Mouse (Mus musculus): ENCODE results near the gene Rsc1a1. TPM values are rescaled to one million over a fixed set of nuclear protein-coding genes. Genes with fewer than 3 reads are reported as not detected.

Gene Rsc1a1
- polyA plus RNA-seq, 1 experiment: 9.2 TPM

- Histone ChIP-seq H3K4me3 (ENCODE audit: extremely low read depth, insufficient read depth, insufficient read length) (no peak overlapping the region), H3K27ac (ENCODE audit: insufficient read depth, low read length) (no peak overlapping the region), H3K27me3 (ENCODE audit: control insufficient read depth, insufficient read depth, low read length) (no peaks in the 10 kb centered on the region), H3K36me3 (ENCODE audit: control insufficient read depth, insufficient read depth, low read length) (no peaks in the 10 kb centered on the region), H3K4me1 (ENCODE audit: control insufficient read depth, insufficient read depth, insufficient read length) (0 out of 2 replicates have a peak, but pooled peaks cover 5% of the 10 kb centered on the region)
- no peak for TF ChIP-seq CTCF (IDR thresholded peaks at IDR 0.05; ENCODE audit: extremely low read depth, insufficient read depth, insufficient read length, insufficient replicate concordance)
- no peak for TF ChIP-seq POLR2A (IDR thresholded peaks at IDR 0.05; ENCODE audit: low read depth, low read length)
- WGBS: 88% methylated on average over 5 of the region's 5 CpGs
- no peak for DNase-seq (ENCODE audit: low read depth in 1 of 2, low spot score in 2 of 2)
These were observed 39.9 kb upstream of the Rsc1a1 start for GRCm38 (mm10) chr4:141725277-141725676.

GRCm38 (mm10) chr4:141724594-141724993 is 39.2 kb upstream of the Rsc1a1 start:
- H3K36me3 ChIP-seq (ENCODE audit: control insufficient read depth, insufficient read depth, low read length): no peaks in the 10 kb centered on the region
- WGBS: 32% methylated on average over 11 of the region's 11 CpGs
- H3K27ac ChIP-seq (ENCODE audit: insufficient read depth, low read length): no peak overlapping the region; the same call in 1 of the 2 replicates
- 0 out of 2 replicates have a peak, but pooled peaks cover 5% of the 10 kb centered on the region for H3K4me1 ChIP-seq (ENCODE audit: control insufficient read depth, insufficient read depth, insufficient read length)
- no peaks in the 10 kb centered on the region for H3K27me3 ChIP-seq (ENCODE audit: control insufficient read depth, insufficient read depth, low read length)
- H3K4me3 ChIP-seq (ENCODE audit: extremely low read depth, insufficient read depth, insufficient read length): no peak overlapping the region
- TF ChIP-seq POLR2A (IDR thresholded peaks at IDR 0.05; ENCODE audit: low read depth, low read length) (no peak), CTCF (IDR thresholded peaks at IDR 0.05; ENCODE audit: extremely low read depth, insufficient read depth, insufficient read length, insufficient replicate concordance) (no peak)
- DNase-seq (ENCODE audit: low read depth in 1 of 2, low spot score in 2 of 2): no peak

GRCm38 (mm10) chr4:141723673-141724068 is 38.3 kb upstream of the Rsc1a1 start:
- Histone ChIP-seq H3K27me3 (ENCODE audit: control insufficient read depth, insufficient read depth, low read length) (no peaks in the 10 kb centered on the region), H3K36me3 (ENCODE audit: control insufficient read depth, insufficient read depth, low read length) (no peaks in the 10 kb centered on the region), H3K27ac (ENCODE audit: insufficient read depth, low read length) (peak overlapping the region; percentile 36), H3K4me1 (ENCODE audit: control insufficient read depth, insufficient read depth, insufficient read length) (0 out of 2 replicates have a peak, but pooled peaks cover 8% of the 10 kb centered on the region), H3K4me3 (ENCODE audit: extremely low read depth, insufficient read depth, insufficient read length) (peak overlapping the region; percentile 63)
- TF ChIP-seq CTCF (IDR thresholded peaks at IDR 0.05; ENCODE audit: extremely low read depth, insufficient read depth, insufficient read length, insufficient replicate concordance) (no peak), POLR2A (IDR thresholded peaks at IDR 0.05; ENCODE audit: low read depth, low read length) (no peak)
- 7% methylated on average over 13 of the region's 13 CpGs for WGBS
- DNase-seq (ENCODE audit: low read depth in 1 of 2, low spot score in 2 of 2): no peak

- peak within 1 kb of the TSS; percentile 89 for H3K27ac ChIP-seq (ENCODE audit: insufficient read depth, low read length)
- H3K27me3 ChIP-seq (ENCODE audit: control insufficient read depth, insufficient read depth, low read length): no peaks in the 10 kb centered on the region
- 0 out of 2 replicates have a peak, but pooled peaks cover 10% of the 10 kb centered on the region for H3K4me1 ChIP-seq (ENCODE audit: control insufficient read depth, insufficient read depth, insufficient read length)
- WGBS: under 1% methylated on average over 96 of the region's 105 CpGs
- DNase-seq (ENCODE audit: low read depth in 1 of 2, low spot score in 2 of 2): peak; percentile 76 to 90
- no peaks in the 10 kb centered on the region for H3K36me3 ChIP-seq (ENCODE audit: control insufficient read depth, insufficient read depth, low read length)
- peak within 1 kb of the TSS; percentile 87 for H3K4me3 ChIP-seq (ENCODE audit: extremely low read depth, insufficient read depth, insufficient read length)
- TF ChIP-seq POLR2A (IDR thresholded peaks at IDR 0.05; ENCODE audit: low read depth, low read length) (peak; percentile 91), CTCF (IDR thresholded peaks at IDR 0.05; ENCODE audit: extremely low read depth, insufficient read depth, insufficient read length, insufficient replicate concordance) (no peak)
These were observed 37.6 kb upstream of the Rsc1a1 start, which contains the start of gene Ddi2 for GRCm38 (mm10) chr4:141722731-141723672. Gene Ddi2, minus strand, starts transcription at chr4:141723419.

- Histone ChIP-seq H3K4me3 (ENCODE audit: extremely low read depth, insufficient read depth, insufficient read length) (peak overlapping the region; percentile 87; the same call in 1 of the 2 replicates), H3K36me3 (ENCODE audit: control insufficient read depth, insufficient read depth, low read length) (no peaks in the 10 kb centered on the region), H3K4me1 (ENCODE audit: control insufficient read depth, insufficient read depth, insufficient read length) (0 out of 2 replicates have a peak, but pooled peaks cover 13% of the 10 kb centered on the region), H3K27me3 (ENCODE audit: control insufficient read depth, insufficient read depth, low read length) (no peaks in the 10 kb centered on the region), H3K27ac (ENCODE audit: insufficient read depth, low read length) (no peak overlapping the region)
- 38% methylated on average over 6 of the region's 6 CpGs for WGBS
- DNase-seq (ENCODE audit: low read depth in 1 of 2, low spot score in 2 of 2): no peak
- TF ChIP-seq CTCF (IDR thresholded peaks at IDR 0.05; ENCODE audit: extremely low read depth, insufficient read depth, insufficient read length, insufficient replicate concordance): no peak
- TF ChIP-seq POLR2A (IDR thresholded peaks at IDR 0.05; ENCODE audit: low read depth, low read length): no peak
These were observed 36.6 kb upstream of the Rsc1a1 start for GRCm38 (mm10) chr4:141721961-141722360.

GRCm38 (mm10) chr4:141720761-141721523 is 35.5 kb upstream of the Rsc1a1 start:
- WGBS: 27% methylated on average over 6 of the region's 6 CpGs
- TF ChIP-seq CTCF (IDR thresholded peaks at IDR 0.05; ENCODE audit: extremely low read depth, insufficient read depth, insufficient read length, insufficient replicate concordance): no peak
- no peak for TF ChIP-seq POLR2A (IDR thresholded peaks at IDR 0.05; ENCODE audit: low read depth, low read length)
- DNase-seq (ENCODE audit: low read depth in 1 of 2, low spot score in 2 of 2): no peak
- Histone ChIP-seq H3K4me1 (ENCODE audit: control insufficient read depth, insufficient read depth, insufficient read length) (peaks cover 18% of the 10 kb centered on the region; the same call in 1 of the 2 replicates), H3K4me3 (ENCODE audit: extremely low read depth, insufficient read depth, insufficient read length) (no peak overlapping the region), H3K36me3 (ENCODE audit: control insufficient read depth, insufficient read depth, low read length) (no peaks in the 10 kb centered on the region), H3K27ac (ENCODE audit: insufficient read depth, low read length) (0 out of 2 replicates have a peak overlapping the region, but pooled peaks have one; percentile 30), H3K27me3 (ENCODE audit: control insufficient read depth, insufficient read depth, low read length) (no peaks in the 10 kb centered on the region)

Measured in spleen, adult 2 months (tissue).